Mouse (Mus musculus) R1 (cell line): ENCODE data around the gene Clasrp.

Experiments
- DNase-seq: peaks from one replicate; pipeline ENCODE4 v3.0.0-alpha.2; 2018; ENCODE audit warnings: low read depth, low spot score

Clasrp gene

DNA sequence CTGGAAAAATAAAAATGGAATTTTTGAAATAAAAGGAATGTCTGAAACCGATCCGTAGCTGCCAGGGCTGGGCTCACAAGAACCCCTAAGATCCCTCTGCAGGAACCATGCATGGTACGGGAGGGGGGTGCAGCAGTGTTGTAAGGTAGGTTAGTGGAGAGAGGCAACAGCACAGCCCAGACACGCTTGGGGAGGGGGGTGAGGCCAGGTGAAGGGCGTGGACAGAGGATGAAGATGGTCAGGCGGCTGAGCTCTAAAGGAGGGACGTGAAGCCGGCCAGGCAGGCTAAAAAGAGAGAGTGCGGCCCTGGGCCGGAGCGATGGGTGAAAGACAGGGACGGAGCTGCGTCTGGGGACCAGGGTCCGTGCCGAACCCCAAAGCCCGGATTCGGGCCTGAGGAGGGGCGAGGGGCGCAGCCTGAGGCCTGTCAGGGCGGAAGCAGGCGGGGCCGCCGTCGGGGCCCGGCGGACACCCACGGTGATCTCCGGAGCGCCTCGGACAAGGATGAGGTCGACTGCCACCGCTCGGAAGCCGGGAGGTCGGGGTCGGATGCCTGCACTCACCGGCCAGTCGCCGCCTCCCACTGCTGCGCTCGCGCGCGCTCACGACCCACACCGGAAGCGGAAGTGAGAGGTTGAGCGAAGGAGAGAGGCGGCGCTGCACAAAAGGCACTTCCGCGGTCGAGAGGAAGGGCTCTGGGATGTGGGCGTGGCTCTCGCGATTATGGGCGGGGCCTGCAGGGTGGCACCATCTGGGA, at the start of gene Clasrp:
Gene Clasrp (minus strand): TSS at position 638 of the 757 bp plus-strand sequence.
- DNase-seq = peak; percentile 97

DNA sequence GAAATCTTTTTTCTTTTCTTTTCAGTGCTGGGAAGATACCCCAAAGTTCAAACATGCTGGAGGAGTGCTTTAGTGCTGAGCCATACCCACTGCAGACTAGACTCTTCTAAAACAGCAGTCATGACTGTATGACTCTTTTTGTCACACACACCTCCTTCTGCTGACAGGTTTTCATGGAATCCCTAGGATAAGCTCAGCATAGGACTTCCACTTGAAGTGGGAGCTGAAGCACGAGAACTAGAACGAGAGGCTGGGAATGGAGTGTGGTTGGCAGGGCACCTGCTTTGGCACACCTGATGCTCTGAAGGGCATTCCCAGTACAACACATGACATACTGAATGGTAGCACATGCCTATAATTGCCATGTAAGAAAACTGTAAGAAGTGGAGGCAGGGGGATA, 48.3 kb upstream of the Clasrp start:
- no peak for DNase-seq

DNA sequence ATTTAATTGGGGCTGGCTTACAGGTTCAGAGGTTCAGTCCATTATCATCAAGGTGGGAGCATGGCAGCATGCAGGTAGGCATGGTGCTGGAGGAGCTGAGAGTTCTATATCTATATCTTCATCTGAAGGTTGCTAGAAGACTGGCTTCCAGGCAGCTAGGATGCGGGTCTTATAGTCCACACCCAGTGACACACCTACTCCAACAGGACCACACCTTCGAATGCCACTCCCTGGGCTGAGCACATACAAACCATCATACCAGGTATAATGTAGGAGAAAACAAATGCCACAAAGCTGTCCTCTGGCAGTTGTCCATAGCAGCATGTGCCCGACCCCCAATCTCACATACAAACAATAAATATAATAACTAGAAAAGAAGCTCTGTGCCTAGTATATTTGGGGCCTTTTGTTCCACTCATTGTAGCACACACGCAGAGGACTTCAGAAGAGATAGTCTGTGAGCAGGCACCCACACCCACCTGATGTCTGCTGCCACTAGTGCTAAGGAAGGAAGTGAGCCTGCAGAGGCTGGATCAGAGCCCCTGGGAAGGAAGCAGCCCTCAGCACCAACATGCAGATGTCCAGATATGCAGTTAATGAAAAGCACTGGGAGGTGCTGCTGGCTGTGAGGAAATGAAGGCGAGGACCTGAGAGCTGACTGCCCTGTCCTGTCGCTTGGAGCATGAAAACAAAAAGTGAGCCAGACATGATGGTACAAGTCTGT, 46.9 kb upstream of the Clasrp start:
- no peak for DNase-seq

DNA sequence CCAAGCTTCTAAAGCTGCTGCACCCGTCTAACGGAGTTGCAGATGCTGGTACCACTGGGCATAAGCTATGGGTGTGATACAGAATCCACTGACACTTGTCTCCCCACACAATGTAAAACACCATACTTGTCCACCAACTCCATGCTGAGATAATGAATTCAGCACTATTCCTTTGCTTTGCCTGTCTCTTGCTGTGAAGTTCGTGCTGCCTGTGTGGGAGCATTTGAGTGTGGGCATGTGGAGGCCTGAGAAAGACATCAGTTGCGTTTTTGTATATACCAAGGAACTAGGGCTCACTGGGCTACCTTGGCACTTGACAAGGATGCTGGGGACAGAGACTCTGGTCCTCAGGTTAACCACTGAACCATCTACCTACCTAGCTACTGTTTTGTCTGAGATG, 36.9 kb upstream of the Clasrp start:
- no peak for DNase-seq

DNA sequence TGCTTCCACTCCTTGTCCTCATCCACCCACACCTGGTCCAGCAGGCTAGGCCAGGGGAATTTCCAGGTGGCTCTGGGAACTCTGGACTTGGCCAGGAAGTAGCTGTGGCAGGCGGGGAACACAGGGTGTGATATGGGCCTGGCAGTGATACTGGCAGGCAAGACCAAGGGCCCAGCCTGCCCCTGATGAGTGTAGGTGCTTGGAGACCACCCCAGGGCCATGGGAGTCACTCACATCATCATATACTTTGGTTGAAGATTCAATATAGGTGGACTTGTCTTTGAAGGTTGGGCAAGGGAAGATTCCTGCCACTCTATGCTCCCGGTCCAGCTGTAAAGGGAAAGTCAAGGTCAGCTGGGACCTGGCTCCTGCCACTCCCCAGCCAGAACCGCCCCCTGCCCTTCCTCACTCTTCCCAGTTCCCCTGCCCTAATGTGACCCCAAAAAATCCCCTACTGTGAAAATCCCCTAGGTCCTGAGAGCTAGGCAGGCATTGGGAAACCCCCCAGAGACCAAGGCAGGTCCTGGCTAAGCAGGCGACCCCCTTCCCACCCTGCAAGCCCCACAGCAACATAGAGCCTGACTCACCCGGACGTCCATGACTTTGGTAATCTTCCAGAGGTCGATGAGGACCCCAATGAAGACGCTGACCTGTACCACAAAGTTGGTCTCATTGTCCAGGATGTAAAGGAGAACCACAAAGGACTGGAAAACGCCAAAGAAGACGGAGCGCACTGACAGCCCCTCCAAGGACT, 31.0 kb upstream of the Clasrp start:
- no peak for DNase-seq

DNA sequence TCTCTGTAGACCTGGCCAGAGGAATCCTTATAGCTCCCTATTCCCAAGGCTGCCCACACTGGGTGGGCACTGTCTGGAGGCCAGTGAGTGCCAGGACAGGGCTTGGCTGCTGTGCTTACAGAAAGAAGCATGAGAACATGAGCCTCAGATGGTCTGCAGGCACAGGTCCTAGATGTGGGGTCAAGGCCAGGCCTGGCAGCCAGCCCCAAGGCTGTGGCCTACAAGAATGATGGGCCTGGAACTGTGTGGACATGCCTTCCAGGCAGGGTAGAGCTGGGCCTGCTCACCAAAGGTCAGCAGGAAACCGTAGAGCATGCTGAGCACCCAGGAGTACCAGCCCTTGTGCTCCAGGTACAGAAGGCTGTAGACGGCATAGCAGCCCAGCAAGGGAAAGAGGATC, 30.3 kb upstream of the Clasrp start:
- DNase-seq = no peak

DNA sequence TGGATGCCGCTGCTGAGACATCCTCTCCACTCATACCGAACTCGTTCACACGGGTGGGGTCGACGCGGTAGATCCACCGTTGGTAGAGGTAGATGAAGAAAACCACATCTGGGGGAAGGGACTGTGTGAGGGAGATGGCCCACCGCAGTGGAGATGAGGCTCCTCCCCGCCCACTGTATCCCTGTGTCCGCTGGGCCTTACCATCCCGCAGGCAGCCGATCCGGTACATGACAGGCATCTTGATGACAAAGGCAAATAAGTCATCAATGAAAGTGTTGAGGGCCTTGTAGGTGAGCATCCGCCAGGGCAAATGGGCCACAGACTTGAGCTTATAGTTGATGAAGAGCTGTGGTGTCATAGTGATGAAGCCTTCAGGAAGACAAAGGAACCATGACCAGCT, 29.6 kb upstream of the Clasrp start:
- DNase-seq = no peak

DNA sequence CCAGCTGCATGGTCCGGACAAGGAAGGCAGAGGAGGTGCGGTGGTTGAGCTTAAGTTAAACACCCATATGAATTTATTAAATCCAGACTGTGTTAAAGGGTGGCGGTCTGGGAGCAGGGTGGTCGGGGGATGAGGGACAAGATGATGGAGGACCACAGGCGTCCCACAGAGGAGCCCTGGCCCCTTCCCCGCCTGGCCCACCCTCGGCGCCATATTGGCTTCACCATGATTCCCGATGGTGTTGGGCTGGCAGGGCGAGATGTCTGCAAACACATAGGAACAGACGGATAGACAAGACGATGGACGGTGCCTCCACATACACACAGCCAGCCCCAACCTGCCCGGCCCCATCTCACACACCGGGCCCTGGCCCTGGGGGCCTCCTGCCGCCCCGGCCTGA, 28.9 kb upstream of the Clasrp start:
- DNase-seq = no peak

DNA sequence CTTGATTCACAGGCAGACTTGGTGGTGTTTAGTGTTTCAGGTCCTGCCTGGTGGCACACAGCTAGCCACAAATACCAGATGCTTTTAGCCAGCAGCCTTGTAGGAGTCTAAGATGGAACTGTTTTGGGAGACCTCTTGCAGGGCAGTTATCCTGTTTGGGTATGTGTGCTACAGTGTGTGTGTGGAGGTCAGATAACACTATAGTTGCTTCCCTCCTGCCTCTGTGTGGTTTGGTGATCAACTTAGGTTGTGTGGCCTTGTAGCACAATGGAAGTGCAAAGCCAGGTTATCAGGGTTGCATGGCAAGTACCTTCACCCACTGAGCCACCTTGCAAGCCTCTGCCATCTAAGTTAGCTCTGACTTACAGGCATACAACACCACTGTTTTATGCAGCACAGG, 28.4 kb upstream of the Clasrp start:
- DNase-seq = no peak

DNA sequence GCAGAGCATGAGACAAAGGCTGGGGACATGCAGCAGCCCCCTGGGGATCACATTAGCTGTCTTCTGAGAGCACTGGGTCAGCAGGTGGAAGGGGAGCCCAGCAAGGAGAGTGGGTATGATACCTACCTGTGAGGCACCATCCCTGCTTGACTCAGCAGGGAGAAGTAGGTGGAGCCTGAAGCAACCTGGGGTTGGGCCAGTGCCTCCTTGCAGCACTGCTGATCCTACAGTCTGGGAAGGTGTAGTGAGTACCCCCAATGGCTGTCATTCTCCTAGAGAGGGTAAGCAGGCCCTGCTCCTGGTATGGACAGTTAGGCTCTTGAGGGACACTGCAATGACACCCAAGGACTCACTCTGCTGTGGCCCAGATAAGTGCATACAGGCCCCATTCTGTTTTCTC, 28.0 kb upstream of the Clasrp start:
- DNase-seq = no peak

DNA sequence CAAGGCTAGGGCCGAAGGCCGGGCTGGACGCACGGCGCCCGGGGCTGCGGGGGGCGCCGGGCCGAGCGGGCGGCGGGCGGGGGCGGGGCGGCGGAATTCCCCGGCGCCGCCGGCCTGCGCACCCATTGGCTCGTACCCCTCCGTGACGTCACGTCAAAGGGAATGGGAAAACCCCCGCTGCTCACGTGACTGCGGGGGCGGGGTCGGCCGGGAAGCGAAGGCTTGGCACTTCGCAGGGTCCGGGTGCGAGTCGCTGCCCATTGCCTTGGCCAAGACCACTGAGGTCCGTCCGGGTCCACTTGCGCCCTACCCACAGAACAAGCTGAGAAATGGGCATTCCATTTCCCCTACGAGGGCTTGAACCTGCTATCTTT, 25.1 kb upstream of the Clasrp start, which contains the start of gene Relb:
Gene Relb (minus strand): TSS at position 78 of the 374 bp plus-strand sequence.
- DNase-seq = peak; percentile 89

DNA sequence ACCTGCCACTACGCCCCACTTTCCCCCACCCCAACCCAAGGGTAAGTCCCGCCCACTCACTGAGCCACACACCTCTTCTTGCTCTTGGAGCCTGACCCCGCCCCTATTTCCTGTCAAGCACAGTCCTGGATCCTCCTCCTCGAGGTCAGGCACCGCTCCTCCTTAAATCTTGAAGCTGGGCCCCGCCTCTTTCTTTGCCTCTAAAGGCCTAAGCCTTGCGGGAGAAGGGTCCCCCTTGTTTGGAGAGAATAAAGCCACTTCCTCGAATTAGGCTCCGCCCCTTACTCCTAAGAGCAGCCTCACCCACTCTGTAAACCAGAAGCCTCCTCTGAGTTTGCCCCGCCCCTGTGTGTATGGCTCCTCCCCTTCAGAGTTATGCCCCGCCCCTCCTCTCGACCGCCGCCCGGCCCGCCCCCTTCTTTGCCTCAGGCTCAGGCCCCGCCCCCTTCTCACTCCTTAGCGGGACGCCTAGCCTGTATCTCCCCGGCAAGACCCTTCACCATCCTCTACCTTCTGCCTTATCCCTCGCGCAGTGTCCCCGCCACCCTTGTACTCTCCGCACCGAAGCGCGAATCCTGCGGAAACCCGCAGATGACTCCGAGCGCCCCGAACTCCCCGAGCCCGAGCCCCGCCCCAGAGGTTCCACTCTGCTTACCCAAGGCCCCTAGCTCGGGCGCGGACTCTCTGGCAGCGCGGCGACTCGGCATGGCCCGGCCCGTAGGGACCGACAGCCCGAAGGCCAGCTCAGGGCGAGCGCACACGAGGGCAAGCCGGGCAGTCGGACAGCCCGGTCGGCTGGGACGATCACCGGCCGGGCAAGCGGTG, 24.5 kb upstream of the Clasrp start:
- peak; percentile 100 for DNase-seq

DNA sequence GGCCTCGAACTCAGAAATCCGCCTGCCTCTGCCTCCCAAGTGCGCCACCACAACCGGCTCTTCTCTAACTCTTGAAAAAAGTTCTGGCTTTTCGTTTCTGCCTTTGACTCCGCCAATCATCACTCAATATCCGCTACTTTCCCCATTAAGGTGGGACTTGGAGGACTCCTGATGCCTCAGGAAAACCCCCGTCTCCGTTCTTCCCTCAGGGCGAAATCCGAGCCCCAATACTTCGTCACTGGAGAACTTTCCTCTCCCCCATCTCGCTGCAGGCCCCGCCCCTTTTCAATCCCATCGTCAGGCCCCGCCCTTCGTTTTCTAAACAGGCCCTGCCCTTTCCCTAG, 23.9 kb upstream of the Clasrp start:
- no peak for DNase-seq

DNA sequence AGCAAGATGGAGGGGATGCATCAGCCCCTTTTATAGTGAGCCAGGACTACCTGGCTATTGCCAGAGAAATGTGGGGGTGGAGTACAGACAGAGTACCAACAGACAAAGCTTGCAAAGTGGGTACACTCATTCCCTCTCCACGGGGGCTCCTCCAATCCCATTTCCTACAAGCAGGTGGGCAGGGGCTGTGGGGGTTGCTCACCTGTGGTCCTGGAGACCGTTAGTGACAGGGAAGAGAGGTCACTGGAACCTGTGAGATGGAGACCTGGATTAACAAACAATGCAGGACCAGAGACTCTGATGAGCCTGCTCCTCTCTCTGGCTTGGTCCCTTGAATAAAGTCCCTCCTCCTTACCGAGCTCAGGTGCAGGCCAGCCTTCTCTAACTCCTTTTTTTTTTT, 23.4 kb upstream of the Clasrp start:
- DNase-seq = peak; percentile 45

DNA sequence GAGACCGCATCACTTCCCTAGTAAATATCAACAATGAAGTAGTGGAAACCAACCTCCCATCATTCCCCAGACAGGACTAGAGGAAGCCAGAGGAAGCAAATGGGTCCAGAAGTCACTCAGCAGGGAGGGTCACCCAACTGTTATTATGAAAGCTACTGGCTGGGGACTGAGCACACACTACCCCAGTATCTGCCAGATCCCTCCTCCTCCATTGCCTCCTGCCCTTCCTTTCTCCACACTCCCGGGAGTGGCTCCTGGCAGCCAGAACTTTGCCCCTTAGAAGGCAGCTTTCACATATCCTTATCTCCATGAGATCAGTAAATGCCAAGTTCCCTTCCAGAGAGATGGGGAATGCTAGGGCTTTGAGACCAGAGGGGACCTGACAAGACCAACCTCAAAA, 19.1 kb upstream of the Clasrp start:
- no peak for DNase-seq

DNA sequence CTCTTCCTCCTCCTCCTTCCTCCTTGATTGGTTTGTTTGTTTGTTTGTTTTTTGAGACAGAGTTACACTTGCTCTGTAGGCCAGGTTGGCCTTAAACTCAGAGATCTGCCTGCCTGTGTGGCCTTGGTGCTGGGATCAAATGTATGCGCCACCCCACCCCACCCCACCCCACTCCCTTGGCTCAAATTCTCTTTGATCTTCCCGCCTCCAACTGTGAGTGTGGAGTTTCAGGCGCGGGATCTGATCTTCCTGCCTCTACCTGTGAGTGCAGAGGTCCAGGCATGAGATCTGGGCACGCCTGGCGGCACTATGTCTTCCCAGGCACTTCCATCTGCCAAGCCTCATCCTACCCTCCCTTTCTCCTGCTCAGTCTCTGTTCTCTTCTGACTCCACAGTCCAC, 18.0 kb upstream of the Clasrp start:
- DNase-seq = peak; percentile 49

DNA sequence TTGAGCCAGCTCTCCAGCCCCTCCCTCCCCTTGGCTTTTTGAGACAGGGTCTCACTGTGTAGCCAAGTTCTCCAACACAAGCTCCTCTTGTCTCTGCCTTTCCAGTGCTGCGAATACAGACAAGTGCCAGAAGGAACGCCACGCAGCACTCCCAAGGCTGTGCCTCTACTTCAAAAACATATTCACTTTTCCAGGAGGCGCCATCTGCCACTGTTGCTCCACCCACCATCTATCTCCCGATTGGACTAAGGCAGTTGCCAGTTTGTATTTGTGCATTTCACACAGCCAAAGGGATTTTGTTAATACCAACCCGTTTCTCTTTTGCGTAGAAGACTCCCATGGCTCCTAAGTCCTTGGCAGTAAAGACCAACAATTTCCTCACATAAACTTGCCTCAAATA, 16.5 kb upstream of the Clasrp start:
- peak; percentile 66 for DNase-seq

DNA sequence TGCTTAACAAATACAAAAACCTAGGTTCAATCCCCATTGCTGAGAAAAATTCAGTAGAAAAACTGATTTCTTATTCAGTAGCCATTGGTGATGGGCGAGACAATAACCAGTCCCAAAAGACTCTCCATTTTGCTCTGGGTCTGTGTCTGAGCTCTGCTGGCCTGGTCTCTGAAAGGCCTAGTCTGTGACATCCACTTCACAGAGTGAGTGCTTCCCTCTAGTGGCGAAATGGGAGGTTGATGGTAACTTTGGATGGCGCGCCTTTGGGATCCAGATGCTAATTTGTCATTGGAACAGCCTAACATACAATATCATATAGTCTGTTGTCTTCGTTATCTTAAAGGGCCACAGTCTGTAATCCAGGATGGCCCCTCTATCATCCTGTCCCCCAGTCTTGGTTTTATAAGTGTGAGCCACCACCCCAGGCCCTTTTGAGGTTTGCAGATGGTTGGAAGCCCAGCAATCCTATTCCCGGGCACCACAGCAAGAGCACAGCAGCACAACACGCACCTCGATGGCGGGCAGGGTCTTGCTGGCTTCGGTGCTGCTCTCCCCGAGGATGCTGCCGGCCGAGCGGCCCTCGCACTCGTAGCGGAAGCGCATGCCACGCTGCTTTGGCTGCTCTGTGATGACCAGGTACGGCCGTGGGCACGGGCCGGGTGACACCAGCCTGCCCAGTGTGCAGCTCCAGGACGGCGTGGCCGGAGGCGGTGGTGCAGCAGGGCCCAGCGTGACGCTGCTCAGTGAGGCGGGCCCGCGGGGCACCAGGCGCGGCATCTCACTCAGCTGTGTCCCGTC, 14.9 kb upstream of the Clasrp start:
- peak; percentile 90 for DNase-seq

DNA sequence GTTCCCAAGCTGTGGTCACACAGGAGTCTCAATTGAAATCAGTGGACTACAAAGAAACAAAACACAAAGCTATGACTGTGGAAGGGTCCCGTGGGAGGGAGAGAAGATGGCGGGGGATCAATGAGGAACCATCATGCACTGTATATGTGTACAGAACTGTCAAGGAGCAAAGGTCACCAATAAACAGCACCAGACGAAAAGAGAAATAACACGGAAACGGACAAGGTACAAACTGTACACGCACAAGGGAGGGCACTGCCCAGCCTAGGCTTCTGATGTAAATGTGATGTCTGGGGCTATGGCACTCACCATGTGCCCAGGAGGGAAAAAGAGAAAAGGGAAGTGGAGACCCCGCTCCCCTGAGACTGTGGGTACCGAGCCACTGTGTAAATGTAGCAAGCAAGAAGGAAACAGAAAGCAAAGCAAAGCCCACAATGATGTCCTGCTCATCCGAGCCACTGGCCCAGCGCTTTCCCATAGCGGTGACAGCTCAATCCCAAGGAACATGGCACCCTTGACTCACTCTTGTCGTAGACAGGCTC, 10.8 kb upstream of the Clasrp start:
- no peak for DNase-seq

DNA sequence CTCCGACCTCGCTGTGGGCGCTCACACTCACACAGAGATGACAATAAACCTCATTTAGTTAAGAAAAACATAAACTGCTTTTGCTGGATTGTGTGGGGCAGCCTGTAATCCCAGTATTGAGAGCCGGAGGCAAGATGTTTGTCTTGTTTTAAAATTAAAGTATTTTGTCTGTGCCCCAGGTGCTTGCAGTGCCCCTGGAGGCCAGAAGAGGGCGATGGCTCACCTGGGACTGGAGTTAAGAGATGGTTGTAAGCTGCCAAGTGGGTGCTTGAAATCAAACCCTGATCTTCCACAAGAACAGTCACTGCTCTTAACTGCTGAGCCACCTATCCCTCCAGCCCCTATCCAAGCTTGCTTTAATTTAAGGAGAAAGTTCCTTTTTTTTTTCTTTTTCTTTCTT, 6.7 kb upstream of the Clasrp start:
- peak; percentile 52 for DNase-seq
